In the genomic region with DNA sequence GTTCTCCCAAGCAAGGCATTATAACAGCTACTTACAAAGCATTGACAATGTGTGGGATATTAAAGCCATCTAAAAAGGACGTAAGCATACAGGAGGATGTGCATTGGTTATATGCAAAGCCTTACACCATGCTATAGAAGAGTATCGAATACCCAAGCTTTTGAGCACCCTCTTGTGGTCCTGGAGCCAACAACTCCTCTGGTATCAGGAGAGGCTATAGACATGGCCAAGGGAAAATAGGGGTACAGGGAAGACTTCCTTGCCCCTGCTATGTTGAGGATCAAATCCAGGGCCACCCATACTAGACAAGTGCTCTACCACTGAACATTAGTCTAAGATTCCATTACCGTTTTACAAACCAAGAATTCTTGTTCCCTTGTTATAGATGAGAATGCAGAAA, we compare ENCODE assay signal across 20 mouse cellular contexts. TPM values are rescaled to one million over a fixed set of nuclear protein-coding genes. Genes with fewer than 3 reads are reported as not detected.
A peak's percentile ranks its signal among the peaks of the same experiment; 100 is the strongest.
DNase-seq lines count a peak whose midpoint lies in the region; ATAC-seq and TF ChIP-seq lines count a peak whose summit lies in the region.
"Had no signal": no experiment of that assay in that cellular context is flagged by ENCODE, and none has a peak within 500 bp of the region (broad histone marks: within the 10 kb centered on the region; RNA-seq: fewer than 3 reads in every experiment).

No protein-coding gene starts in this region.

- TF ChIP-seq CTCF in left cerebral cortex, adult 2 months (IDR thresholded peaks at IDR 0.05) = peak; percentile 37
- TF ChIP-seq CTCF in brain, embryonic 14.5 days (IDR thresholded peaks at IDR 0.05; ENCODE audit: borderline replicate concordance, extremely low read depth, insufficient read depth, insufficient read length) = peak; percentile 32; the same call in 1 of the 2 replicates

- no peak overlapping the region for H3K4me3 ChIP-seq in left cerebral cortex, adult 2 months
- H3K4me3 ChIP-seq: forebrain, embryonic 10.5 days; gastrocnemius, adult 2 months; liver, embryonic 13.5 days; neural tube, embryonic 12.5 days had no signal

- no peak for TF ChIP-seq POLR2A in brain, embryonic 14.5 days (IDR thresholded peaks at IDR 0.05; ENCODE audit: borderline replicate concordance, extremely low read depth, insufficient read depth, insufficient read length, poor library complexity, severe bottlenecking)

- H3K27ac ChIP-seq in left cerebral cortex, adult 2 months = no peak overlapping the region
- H3K27ac ChIP-seq: forebrain, embryonic 10.5 days; gastrocnemius, adult 2 months; liver, embryonic 13.5 days; neural tube, embryonic 12.5 days had no signal

- DNase-seq in frontal cortex, postnatal 10 days (ENCODE audit: low spot score in 2 of 2) = no peak
- no peak for DNase-seq in left cerebral cortex, adult 2 months (ENCODE audit: extremely low spot score in 1 of 2, low spot score in 2 of 2)
- DNase-seq in left cerebral cortex, postnatal 4 days = no peak
- DNase-seq in 3T3-L1 (ENCODE audit: low read depth, low spot score) = peak; percentile 47
- no peak for DNase-seq in brain, embryonic 14.5 days (ENCODE audit: low read depth)
- no peak for DNase-seq in gastrocnemius, postnatal 25 days
- DNase-seq in cerebellum, adult 9-10 months = no peak
- DNase-seq: adrenal gland, adult 8-10 months; cerebellum, postnatal 25 days; forebrain, postnatal 0 days; gastrocnemius, adult 2 months; kidney, adult 2 months; kidney, postnatal 25 days; liver, embryonic 13.5 days; lung, postnatal 10 days had no signal

- ATAC-seq in frontal cortex, adult (ENCODE audit: low TSS enrichment) = peak; percentile 90
- ATAC-seq: forebrain, postnatal 0 days had no signal

- intact Hi-C loops in left cerebral cortex, adult 2 months (cut with DNase I) = no loop called here
- intact Hi-C loops in left cerebral cortex, postnatal 4 days (cut with DNase I) = no loop called here

RNA-seq across cellular contexts. Expression of a gene that starts 6.7 kb away (rescaled TPM):
- total RNA-seq in left cerebral cortex, adult 2 months (2021) = under 1 TPM in 1 of 2 experiments, not detected in 1; 0.19 TPM
- total RNA-seq in left cerebral cortex, postnatal 4 days (2021) = under 1 TPM in 1 of 2 experiments, not detected in 1; 0.20 TPM
- polyA plus RNA-seq in brain, embryonic 14.5 days (2012; rRNA removed) = 0.52 and 0.86 TPM in 2 replicates
- total RNA-seq in gastrocnemius, postnatal 25 days (2021) = under 1 TPM in 1 of 2 experiments, not detected in 1; 0.16 TPM
- total RNA-seq: forebrain, postnatal 0 days; left cerebral cortex, adult 8-10 months had no signal

RNA-seq across cellular contexts. Expression of a gene that starts 7.8 kb away (rescaled TPM):
- 10 to 100 TPM; 43.5 to 46.4 TPM for total RNA-seq in left cerebral cortex, adult 2 months (2021)
- total RNA-seq in left cerebral cortex, postnatal 4 days (2021) = 10 to 100 TPM; 19.6 to 21.4 TPM
- polyA plus RNA-seq in brain, embryonic 14.5 days (2012; rRNA removed) = 7.9 and 15.1 TPM in 2 replicates
- total RNA-seq in gastrocnemius, postnatal 25 days (2021) = 100 to 1,000 TPM; 205 to 234 TPM

RNA-seq across cellular contexts. Expression of a gene that starts 21.8 kb away (rescaled TPM):
- total RNA-seq in left cerebral cortex, adult 2 months (2021) = not detected
- under 1 TPM in 1 of 2 experiments, not detected in 1; 0.12 TPM for total RNA-seq in left cerebral cortex, postnatal 4 days (2021)
- polyA plus RNA-seq in brain, embryonic 14.5 days (2012; rRNA removed) = 0.06 and 0.08 TPM in 2 replicates
- not detected for total RNA-seq in gastrocnemius, postnatal 25 days (2021)
- polyA plus RNA-seq: heart, embryonic 14.5 days had no signal

Comparison
In these comparisons a context has a peak if more than half of its experiments do, and no peak if none do; other contexts are left out.
1. RNA of a gene that starts 7.8 kb away (total RNA-seq): 205 to 234 TPM in gastrocnemius, postnatal 25 days; 43.5 to 46.4 TPM in left cerebral cortex, adult 2 months and 19.6 to 21.4 TPM in left cerebral cortex, postnatal 4 days; every median in the first group is over 4 times any median in the second.